Mouse (Mus musculus): ENCODE data around the gene Dph2.

The Dph2 gene

DNA sequence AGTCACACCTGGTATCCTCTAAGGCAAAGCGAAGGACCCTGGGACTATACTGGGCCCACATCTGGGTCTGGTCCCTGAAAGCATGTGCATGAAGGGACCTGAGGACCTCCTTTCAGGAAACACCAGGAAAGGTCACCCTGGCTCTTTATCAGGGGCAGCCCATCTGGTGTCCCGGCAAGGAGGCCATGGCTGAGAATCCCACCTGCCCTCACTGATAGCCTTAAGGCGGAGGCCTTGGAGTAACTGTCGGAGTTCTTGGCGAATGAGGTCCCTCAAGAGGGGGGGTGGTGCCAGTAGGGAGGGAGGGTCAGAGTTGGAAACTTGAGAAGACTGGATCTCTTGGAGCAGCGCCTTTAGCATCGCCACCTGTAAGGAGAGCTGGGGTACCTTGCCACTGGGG lies 20.0 kb downstream of the Dph2 start:
- no peak for DNase-seq (ENCODE audit: low spot score)

DNA sequence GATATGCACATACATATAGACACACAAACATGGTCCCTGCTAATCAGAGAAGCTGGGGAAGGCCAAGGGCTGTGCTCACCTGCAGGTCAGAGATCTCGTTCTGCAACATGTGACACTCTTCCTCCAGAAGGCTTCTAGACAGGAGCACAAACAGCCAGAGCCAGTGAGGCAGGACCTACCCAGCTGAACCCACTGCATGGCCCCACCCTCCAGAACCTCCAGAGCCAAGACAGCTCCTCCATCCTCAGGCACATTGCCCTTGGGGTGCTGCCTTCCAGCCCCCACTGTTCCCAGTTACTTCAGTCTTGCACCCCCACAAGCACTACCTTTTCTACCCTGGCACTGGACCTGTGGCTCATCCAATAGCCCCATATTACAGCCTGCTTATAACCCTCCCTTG lies 21.4 kb downstream of the Dph2 start:
- DNase-seq (ENCODE audit: low spot score), result no peak

DNA sequence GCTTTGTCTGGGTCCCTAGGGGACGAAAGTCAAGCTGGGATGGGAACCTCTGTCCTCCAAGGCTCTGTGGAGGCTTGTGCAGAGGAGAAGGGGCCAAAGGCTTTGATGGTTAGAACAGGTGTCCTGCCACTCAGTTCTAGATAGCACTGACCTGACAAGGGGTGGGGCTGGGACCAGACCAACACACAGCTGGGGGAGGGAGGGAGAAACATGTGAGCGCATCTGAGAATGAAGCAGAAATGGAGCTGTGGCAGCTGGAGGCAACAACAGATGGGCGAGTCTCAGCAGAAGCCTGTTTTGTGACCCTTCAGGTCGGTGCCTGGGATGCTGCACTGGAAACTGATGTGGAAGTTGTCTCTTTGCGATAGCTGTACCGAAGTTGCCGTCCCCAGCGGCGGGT lies 22.5 kb downstream of the Dph2 start:
- DNase-seq (ENCODE audit: low spot score), result no peak

DNA sequence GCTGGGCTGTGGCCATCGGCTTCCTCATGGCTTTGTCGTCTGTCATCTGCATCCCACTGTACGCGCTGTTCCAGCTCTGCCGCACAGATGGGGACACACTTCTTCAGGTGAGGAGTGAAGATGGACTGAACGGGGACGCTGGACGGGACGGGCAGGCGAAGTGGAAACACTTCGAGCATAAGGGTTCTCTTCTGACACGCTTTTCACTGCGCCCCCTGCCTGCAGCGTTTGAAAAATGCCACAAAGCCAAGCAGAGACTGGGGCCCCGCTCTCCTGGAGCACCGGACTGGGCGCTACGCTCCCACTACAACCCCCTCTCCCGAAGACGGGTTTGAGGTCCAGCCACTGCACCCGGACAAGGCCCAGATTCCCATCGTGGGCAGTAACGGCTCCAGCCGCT lies 24.0 kb downstream of the Dph2 start:
- peak; percentile 43 for DNase-seq (ENCODE audit: low spot score)

DNA sequence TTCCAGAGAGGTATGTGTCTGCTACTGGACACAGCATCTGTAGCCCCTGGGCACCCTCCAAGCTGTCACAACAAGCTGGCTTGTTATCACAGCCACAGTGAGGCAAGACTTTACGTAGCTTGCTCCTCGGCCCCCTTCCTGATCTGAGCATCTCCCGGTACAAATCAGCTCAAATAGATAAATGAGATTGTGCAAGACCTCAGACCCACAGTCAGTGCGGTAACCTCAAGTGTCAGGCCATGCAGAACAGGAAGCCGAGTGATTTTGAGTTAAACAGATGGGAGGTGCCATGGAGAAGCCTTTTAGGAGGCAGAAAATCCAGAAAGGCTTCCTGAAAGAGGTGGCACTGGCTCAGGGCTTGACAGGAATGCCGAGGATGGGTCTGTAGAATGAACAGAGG lies 24.8 kb downstream of the Dph2 start:
- DNase-seq (ENCODE audit: low spot score), result no peak

DNA sequence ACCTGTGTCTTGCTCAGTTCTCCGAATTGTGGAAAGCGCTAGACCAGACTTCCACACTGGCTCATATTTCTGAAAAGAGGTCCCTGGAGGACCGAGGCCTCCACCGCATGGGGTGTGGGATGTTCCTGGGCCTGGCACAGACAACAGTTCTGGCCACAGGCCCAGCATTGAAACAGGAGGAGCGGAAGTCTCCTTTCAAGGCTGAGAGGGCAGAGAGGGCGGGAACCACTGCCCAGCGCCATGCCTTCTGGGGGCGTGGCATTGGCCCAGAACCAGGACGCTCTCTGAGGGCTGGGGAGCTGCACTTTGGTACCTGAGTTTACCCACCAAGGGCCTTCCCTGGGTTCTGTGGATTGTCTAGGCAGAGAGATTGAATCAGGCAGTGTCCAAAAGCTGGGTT lies 25.7 kb downstream of the Dph2 start:
- DNase-seq (ENCODE audit: low spot score), result no peak

DNA sequence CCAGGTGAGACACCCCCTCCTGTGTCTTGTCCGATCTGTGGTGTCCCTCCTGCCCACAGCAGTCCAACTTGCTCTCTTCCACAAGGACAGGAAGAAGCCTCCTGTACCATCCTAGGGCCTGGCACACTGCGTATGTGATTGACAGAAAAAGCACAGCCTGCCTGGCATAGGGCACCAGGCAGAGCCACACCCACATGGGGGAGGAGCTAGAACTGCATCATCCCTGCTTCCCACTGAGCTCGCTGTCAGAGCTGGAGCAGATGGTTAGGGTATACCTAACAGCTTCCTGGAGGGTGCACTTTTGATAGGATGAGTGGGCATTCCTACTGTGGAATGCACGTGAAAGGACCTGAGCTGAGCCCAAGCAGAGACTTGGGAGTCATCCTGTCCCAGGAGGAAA lies 29.0 kb downstream of the Dph2 start:
- no peak for DNase-seq (ENCODE audit: low spot score)

DNA sequence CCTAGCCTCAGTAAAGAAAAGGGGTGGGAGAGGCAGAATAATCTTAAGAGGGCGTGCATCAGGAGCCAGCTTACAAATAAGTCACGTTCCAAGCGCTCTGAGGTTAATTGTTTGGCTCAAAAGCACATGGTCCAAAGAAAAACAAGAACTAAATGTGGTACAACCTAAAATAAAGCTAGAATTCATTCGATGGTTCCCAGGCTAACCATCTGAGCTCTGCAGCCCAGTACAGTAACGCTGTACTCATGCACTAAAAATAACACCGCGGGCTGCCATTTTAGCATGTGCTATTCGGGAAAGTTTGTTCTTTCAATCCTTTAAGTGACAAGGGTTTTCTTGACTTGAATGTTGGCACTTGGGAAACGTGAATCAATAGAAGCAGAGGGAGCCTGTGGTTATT lies 31.3 kb downstream of the Dph2 start:
- DNase-seq (ENCODE audit: low spot score), result no peak

DNA sequence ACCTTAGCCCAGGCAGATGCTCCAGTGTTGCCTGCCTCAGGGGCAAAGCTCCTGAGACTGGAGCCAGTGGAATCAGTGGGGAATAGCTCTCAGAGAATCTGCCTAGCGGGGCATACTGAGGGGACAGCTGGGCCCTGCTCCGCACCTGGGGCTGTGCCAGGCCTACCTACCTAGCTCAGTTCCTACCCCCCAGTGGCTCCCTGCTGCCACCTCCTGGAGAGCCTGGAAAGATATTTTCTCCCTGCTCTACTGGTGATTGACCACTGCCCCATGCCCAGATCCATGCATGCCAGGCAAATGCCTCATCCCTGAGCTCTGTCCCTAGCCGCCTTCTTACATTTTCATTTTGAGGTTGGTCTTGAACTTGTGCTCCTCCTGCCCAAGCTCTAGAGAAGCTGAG lies 33.0 kb downstream of the Dph2 start:
- peak; percentile 44 for DNase-seq (ENCODE audit: low spot score)

DNA sequence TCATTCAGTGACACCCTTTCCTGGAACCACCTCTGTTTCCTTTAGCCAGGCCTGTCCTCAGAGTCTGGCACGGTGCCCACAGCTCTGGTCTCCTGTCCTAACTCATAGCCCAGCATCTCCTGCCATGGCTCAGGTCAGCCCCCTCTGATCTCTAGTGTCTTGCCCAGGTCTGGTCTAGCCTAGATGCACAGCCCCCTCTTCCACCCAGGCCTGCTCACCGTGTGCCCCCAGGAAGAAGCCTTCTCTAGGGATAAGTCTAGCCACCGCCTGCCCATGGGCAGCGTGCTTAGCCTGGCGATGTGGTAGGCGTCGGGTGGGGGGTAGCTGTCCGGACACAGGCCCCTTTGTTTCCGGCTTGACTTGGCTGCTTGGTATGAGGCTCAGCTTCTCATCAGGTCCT lies 36.7 kb downstream of the Dph2 start:
- DNase-seq (ENCODE audit: low spot score), result no peak

DNA sequence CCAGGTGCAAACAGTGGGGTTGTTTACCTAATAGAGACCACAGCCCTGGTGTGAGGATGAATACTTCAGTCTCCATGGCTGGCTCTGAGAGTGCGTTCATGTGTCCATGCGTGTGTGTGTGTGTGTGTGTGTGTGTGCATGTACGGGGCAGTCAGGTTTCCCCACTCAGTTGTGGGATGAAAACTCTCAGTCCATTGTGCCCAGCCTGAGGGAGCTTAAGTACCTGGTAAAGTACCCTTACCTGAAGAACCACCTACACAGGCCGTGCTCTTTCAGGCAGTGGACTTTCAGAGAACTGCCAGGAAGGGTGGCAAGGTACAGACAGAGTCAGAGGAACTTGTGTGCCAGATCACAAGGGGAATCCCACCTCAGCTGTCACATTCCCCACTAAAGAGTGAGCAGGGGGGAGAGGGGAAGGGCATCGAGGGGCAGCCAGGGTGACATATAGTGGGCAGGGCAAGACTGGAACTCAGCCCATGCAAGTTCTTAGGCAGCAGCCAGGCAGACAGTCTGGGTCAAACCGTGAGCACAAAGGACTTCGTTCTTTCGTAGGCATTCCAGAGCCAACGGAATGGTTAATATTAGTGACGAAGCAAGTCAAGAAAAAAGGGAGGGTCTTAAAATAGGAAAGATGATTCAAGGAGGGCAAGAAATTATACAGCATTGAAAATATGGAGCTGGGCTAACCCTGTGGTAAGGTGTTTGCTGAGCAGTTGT lies 39.5 kb downstream of the Dph2 start:
- no peak for DNase-seq (ENCODE audit: low spot score)

DNA sequence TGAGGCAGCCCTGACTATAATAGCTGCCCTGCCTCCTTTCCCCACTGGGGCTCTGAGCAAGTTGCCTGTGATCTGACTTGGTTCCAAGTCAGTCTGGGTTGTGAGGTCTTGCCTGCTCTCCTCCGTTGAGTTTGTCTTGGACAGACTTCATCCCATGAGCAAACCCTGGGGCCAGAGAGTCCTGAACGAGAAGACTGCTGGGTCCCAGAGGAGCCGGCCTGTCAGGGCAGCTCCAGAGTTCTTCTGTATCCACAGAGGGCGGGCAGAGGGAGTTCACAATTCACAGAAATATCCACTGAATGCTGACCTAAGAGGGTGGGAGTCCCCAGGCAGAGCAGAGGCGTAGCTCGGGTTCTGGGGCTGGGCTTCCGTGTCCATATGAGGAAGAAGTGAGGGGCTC lies 41.0 kb downstream of the Dph2 start:
- no peak for DNase-seq (ENCODE audit: low spot score)

DNA sequence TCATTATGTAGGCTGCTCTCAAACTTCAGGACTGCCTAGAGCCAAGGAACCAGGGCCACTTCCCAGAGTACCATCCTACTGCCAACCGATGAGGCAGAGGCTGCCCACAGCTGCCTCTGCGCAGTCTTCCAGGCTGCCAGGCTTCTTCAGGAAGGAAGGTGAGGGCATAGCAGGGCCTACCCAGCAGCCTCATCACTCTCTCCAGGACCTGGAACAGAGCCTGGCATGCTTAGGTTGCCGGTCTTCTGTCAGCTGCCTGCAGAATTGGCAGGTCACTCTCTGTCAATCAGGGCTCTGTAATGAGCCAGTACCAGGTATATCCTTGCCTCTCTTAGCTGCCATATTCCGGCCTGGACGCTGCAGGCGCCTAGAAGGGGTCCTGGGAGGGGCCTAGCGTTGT lies 41.7 kb downstream of the Dph2 start:
- DNase-seq (ENCODE audit: low spot score), result no peak

DNA sequence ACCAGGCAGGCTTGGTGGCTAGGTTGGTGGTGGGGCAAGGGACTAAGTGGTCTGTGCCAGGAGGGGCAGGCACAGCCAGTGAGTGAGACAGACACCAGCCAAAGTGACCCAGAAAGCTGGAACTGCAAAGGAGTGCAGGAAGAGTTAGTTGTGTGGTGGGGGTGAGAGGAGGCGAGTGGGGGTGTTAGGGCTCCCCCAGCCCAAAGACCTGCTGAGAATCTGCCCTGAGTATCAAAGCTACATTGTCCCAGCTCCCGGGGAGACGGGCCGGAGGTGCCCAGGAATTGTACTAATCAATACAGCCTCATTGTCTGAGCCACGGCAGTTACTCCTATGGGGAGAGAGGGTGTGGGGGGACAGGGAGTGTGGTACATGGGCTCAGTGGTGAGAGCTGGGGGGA lies 42.3 kb downstream of the Dph2 start:
- no peak for DNase-seq (ENCODE audit: low spot score)

DNA sequence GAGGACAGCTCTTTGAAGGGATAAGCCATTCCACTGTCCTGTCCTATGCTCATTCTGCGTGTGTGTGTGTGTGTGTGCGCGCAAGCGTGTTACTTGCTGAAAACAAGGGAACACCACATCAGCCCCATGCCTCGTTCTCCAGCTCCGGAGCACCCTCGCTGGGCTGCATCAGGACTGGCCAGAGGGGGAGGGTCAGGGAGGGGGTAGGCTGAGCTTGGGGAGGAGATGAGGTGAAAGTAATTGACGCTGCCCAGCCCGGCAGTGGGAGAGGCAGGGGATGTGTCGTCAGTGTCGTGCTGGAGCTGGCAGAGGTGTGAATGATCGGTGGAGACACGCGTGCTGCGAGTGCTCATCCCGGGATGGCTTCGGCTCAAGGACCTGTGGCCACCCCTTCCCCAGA lies 42.8 kb downstream of the Dph2 start:
- DNase-seq (ENCODE audit: low spot score), result no peak

DNA sequence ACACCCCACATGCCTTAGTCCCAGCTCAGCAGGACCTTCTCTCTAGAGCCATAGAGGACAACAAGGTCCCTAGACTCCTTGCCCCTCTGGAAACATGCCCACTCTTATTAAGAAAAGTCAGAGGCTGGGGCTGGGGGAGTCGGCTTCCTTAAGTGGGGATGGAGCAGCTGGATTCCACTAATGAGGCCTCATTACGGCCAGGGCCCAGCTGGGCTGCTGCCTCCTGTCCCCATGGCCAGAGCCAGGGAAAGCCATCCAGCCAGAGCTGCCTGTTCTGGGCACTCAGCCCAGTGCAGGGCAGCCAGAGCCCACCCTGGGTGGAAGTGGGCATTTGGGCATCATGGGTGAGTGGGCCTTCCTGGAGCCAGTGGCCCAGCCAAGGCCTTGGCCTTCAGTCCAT lies 44.8 kb downstream of the Dph2 start:
- DNase-seq (ENCODE audit: low spot score), result no peak

DNA sequence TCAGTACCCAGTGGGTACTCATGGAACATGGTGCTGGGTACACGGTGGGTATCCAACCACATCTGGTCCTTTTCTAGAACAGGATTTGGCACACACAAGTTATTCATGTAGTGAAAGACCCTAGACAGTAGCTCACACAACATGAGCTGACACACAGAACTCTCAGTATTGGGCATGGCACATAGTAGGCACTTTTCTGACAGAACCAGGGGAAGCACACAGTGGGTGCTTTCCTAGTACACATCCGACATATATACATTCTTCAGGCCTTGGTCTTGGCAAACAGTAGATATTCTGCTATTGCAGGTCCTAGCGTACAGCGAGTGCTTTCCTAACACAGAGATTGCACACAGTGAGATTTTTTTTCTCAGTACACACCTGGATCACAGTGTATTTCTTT lies 45.6 kb downstream of the Dph2 start:
- no peak for DNase-seq (ENCODE audit: low spot score)

DNA sequence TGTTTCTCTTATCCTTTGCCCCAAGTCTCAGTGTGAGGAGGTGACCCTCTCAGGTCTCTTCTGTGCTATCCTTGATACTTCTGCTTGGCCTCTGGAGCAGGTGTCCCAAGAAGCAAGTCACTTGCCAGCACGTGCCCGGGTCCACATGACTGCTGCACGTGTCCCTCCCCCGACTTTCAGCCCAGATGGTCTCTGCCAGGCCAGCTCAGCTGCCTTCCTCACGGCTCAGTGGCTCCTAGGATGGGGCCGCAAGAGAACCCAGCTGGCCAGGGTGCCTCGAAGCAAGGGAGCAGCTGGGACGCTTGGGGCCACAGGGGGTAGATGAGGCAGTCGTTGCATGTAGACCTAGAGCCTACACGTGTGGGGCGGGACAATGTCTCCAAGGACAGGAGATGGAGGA lies 46.5 kb downstream of the Dph2 start:
- DNase-seq (ENCODE audit: low spot score), result no peak

DNA sequence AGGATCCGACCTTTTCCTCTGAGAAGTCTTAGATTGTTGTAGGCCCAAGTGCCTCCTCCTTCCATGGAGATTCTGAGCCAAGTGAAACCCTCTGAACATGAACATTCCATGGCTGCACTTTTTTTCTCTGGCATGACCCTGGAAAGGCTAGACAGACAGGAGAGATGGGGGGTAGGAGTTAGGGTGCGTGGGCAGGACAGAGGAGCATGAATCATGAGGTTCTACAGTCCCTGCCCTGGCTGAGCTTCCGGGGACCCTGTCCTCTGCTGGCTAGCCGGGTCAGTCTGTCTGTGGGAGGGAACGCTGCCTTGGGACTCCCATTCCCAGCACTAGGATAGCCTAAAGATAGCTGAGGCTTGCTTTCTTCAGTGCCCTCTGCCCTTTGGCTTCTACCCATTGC lies 47.4 kb downstream of the Dph2 start:
- no peak for DNase-seq (ENCODE audit: low spot score)

DNA sequence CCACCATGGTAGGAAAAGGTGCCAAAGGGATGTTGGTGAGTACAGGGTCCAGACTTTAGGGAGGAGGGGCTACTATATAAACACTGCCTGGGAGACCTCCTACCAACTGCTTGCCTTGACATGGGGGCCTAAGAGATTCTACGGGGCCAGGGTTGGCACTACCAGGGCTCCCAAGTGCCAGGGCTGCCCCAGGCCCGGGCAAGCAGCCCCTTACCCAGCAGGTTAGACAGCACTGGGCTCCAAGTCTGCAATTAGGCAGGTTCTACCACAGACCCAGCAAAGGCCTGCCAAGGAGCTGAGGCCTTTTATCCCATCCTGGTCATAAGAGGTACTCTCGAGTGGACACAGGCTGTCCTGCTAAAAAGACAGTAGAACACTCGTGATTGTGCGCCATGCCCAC lies 48.7 kb downstream of the Dph2 start:
- no peak for DNase-seq (ENCODE audit: low spot score)

DNA sequence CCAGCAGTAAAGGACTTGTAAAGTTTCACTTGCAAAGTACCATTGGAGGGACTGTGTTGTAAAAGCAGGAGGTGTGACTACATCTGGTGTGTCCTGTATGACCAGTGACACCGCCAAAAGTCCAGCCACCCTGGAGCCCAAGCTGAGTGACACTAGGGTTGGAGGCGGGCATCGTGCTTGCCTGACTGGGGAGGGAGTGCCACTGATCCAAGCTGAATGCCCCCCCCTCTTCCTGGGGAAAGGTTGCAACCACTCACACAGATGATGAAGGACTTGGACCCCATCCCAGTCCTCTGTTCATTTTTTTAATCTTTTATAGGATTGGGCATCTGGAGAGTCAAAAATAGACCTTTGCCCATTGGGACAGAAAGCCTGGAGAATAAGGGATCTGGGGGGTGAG lies 50.3 kb downstream of the Dph2 start:
- DNase-seq (ENCODE audit: low spot score), result no peak

DNA sequence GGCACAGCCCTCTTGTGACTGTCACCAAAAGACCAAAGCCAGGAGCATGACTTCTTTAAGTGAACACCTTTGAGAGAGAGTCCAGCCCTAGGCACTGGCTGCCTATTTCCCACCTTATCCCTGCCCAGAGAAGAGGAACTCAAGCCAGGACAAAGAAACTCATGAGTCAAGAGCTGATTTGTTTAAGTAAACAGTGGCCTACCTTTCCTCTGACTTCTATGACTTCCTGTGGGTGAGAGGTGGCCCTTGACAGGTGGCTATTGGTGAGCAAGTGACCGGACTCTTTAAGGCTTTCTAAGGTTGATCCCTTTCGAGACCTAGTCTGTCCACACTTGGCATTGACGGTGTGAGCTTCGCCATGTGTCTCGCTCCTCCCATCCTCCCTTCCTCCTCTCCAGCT lies 51.0 kb downstream of the Dph2 start:
- DNase-seq (ENCODE audit: low spot score), result no peak

DNA sequence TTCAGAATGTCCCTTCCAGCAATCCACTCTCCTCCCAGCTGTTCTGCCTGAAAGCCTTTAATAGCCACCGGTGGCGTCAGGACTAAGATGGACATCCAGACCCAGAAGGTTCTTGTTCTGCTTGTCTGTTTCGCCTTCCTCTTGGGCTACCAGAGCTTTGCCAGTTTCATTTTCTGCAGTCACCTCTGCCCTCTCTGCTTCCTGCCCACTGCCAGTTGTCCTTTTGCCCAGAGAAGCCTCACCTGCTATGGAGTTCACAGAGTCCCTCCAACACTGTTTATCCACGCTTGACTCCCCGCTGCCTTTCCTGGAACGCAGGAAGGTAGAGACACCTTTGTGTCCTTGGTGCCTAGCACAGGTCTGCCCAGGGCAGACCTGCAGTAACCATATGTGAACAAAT lies 52.5 kb downstream of the Dph2 start:
- DNase-seq (ENCODE audit: low spot score), result no peak
